Mouse (Mus musculus) kidney, postnatal 36 days (tissue): ENCODE measurements around the gene Fam208a.
A peak's percentile ranks its signal among the peaks of the same experiment; 100 is the strongest.

Source experiments
- DNase-seq, 2 experiments: peaks; one replicate each; pipeline ENCODE4 v3.0.0; 2021 to 2022; ENCODE audit warnings: mixed read lengths in 2 of 2

The Fam208a gene

DNA sequence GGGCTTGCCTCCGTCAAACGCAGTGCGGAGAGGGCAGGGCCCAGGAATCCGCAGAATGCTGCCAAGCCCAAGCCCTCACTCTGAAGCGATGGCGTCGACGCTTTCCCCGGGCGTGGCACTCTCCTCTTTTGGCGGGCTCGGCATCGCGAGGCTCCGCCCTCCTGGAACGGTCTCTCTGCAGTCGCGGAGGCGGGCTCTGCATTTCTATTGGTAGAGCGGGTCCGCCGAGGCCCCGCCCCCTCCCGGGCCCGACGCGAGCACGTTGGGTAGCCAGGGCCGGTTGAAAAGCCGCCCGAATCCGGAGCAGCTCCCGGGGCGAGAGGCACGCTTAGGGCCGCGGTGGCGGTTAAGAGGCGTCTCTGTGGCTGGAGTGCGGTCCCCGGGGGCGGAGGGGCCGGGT, at the start of gene Fam208a:
Fam208a (plus strand) TSS at position 262 of the 400 bp plus-strand sequence.
- peak; percentile 97 to 98 for DNase-seq

DNA sequence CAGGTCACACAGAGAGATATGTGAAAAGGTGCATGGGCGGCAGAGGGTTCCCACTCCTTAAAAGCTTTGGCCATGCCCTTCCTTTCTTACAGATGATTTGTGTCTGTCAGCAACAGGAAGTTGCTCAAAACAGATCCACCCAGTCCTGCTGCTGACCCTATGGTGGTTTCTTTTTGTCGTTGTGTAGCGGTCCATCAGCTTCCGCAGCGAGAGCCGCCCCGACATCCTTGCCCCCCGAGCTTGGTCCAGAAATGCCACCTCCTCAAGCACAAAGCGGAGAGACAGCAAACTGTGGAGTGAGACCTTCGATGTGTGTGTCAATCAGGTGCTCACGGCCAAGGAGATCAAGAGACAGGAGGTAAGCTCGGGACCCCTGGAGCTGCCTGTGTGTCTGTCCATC, 49.2 kb upstream of the Fam208a start:
- DNase-seq: peak; percentile 45 to 70

DNA sequence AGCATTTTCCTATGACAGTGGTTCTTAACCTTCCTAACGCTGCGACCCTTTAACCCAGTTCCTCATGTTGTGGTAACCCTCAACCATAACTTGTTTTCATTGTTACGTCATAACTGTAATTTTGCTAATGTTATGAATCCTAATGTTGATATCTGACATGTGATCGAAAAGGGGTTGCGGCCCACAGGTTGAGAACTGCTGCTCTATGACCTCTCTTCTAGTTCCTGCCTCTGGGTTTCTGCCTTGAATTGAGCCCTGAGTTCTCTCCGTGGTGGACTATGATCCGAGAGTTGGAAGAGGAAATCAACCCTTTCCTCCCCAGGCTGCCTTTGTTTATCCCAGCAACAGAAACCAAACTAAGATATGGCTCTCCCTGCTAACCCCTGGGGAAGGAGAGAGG, 47.2 kb upstream of the Fam208a start:
- DNase-seq: no peak

DNA sequence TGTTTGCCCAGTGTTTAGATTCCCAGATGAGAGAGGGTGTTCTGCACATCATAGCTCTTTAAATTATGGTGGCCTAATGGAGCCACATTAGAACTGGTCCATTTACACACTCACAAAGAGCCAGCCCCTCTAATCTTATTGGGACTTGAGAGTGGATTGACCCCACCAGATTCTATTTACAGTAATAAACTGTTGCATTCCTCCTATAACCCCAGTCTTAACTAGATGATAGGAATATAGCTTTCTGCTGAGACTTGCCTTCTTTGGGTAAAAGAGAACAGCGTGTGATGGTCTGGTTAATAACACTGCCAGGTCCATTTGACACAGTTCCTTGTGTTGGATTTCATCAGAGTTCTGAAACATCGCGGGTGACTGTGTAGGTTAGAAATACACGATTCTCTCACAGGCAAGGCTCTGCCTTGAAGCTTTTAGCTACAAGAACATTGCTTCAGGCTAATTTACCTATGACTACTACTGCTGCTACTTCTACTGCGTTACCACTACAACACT, 45.3 kb upstream of the Fam208a start:
- no peak for DNase-seq

DNA sequence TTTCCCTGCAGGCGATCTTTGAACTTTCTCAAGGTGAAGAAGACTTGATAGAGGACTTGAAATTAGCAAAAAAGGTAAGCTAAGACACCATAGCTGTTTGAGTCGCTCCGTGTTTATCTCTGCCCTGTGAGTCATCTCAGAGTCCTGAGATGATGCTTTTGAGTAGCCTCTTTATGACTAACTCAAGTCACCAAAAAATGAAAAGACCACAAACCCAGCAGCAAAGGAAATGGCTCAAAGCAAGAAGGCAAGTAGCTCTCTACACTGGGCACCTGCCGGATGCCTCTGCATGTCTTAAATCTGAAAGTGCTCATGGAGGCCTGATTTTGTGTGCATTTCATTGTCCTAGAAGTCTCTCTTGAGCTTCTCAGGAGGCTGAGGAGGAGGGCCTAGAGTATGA, 44.5 kb upstream of the Fam208a start:
- no peak for DNase-seq

DNA sequence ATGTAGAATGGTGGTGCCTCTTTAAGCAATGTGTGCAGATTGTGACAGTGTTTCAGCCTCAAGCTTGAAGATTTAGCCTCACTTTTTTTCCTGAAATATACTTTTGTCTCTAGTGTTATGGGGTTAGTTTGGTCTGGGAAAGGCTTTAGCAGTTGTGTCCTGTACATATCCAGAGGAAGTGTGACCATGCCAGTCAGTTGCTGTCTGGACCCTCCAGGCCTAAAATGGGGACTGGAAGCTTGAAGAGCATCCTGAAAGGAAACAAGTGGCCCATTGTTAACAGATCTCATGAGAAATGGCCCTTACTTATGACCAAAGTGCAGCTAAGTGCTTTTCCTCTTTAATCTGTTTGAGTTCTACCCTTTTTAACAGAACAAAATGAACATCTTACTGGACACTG, 40.0 kb upstream of the Fam208a start:
- peak in 1 of 2 experiments; percentile 40 for DNase-seq

DNA sequence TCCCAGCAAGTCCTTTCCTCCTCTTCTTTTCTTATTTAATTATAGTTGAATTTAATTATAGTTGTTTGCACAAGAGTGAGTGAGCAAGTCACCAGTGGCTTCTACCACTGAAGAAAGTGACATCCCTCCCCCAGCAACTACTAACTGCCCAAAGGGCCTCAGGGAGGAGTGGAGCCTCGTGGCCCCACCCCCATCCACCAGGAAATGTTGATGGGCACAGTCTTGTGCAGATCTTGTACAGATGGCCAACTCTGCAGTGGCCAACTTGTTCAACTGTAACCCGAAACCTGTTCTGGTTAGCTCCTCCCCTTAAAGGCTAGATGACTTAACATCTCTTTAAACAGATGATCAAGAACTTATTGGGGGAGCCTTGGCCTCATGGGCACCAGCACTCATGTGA, 38.9 kb upstream of the Fam208a start:
- no peak for DNase-seq

DNA sequence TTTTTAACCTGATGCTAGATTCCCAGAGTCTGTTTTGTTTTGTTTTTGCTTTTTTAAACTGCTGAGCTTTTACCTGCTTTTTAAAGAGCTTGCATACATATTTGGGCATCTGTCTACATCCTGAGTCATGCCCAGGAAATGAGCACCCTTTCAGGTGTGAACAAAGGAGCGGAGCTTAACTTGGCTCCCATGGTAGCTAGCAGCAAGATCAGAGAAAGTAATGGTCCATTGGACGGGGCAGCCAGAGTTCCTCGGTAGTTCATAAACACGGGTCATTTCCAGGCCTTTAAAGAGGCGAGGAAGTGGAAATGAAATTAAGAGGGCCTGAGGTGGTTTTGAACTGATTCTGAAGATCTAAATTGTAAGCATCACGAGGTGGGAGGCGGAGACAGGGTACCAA, 38.0 kb upstream of the Fam208a start:
- DNase-seq: no peak

DNA sequence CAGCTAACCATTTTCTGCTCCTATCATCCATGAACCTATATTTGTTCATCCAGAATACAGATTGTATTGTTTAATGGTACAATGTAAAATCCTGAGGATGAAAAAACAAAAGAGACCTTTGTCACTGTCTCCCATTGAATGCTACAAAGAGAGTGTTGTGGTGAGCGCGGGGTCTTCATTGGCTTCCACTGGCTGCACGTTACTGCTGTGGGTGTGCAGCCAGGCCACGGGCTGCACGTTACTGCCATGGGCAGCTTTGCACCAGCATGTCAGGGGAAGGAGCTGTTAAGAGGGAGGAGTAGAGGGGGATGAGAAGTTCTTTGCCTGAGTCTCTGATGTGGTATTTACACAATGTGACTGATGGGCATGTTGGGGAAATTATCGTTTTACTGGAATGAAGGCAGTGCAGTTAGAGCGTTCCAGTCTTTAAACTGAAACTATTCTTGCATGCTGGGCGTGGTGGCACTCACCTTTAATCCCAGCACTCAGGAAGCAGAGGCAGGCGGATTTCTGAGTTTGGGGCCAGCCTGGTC, 36.8 kb upstream of the Fam208a start:
- no peak for DNase-seq

DNA sequence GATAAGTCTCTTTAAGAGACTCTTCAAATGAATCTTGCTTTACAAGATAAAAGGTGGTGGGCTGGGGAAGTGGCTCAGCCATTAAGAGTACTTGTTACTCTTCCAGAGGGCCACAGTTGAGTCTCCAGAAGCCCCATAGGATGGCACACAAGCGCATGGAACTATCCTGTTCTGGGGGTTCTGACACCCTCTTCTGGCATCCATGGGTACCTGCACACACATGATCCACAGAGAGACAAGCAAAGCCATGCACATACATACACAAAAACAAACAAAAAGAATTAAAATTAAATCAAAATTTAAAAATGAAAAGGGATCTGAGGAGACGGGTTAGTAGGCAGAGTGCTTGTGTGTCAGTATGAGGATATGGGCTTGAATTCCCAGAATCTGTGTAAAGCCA, 36.0 kb upstream of the Fam208a start:
- DNase-seq: no peak

DNA sequence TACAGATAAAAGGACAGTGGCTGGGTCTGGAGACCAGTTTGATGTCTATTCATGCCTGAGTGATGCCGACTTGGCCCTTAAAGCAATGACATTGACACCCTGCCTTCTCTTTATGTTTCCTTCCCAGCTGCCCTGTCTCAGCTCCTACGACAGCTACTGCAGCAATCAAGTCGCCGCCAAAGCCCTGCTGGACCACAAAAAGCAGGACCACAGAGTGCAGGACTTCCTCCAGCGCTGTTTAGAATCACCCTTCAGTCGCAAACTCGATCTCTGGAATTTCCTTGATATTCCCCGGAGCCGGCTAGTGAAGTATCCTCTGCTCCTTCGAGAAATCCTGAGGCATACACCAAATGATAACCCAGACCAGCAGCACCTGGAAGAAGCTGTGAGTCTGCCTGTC, 34.8 kb upstream of the Fam208a start:
- no peak for DNase-seq

DNA sequence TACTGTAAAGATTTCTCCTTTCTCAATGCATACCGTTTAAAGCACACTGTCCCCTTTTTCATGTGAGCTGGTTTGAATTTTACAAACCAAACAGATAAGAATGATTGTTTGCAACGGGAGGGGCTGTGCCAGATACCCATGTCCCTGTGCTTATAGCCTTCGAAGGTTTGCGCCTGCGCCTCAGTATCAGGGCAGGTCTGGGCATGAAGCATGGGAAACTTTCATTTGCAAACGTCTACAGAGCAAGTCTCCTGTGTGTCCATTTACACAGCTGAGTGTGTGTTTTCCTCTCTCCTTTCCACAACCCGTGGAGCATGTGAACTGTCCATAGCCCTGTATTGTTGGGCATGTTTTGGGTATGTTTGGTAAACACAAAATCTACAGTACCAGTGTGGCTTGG, 32.2 kb upstream of the Fam208a start:
- no peak for DNase-seq

DNA sequence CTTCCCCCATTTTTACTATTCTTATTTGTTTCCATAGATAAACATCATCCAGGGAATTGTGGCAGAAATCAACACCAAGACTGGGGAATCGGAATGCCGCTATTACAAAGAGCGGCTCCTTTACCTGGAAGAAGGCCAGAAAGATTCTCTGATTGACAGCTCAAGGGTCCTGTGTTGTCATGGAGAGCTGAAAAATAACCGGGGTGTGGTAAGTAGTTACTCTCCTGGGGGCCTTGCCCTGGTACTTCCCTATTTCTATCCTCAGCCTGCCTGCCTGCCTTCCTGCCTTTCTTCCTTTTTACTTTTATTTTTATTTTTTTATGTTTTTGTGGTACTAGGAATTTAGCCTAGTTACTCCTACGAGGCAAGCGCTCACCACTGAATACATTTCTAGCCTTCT, 31.1 kb upstream of the Fam208a start:
- DNase-seq: no peak

DNA sequence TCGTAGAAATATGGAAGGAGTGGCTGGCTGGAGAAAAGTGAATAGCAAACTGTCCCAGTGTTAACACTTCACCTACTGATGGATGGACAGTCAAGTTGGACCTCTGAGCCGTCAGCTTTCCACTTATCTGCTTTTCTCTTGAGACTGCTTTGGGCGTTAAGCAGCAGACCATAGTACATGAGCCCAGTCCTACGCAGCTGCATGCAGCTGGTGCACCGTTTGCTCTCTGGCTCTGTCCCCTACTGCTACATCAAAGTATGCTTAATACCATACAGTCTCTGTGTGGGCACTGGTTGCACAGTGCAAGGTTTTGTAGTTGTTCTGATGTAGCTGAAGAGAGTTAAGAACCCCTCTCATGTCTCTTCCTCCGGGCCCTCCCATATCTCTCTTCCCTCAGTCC, 28.1 kb upstream of the Fam208a start:
- DNase-seq: no peak

DNA sequence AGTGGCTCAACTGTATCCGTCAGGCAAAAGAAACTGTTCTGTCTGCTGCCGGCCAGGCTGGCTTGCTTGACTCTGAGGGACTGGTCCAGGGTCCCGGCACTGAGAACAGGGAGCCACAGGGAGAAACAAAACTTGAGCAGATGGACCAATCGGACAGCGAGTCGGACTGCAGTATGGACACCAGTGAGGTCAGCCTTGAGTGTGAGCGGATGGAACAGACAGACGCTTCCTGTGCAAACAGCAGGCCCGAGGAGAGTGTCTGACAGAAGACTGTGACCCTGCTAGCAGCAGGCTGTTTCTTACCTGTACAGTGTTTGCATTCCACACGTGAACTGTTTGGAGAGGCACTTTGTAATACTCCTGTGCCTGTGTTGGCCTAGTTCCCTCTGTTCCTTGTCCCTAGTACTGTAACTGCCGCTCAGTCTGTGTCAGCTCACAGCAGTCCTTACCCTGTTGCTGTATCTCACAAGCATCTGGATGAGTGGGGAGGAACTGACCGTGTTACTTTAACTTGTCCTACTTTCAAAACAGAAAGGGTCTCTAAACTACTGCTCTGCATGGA, 26.8 kb upstream of the Fam208a start:
- DNase-seq: no peak

DNA sequence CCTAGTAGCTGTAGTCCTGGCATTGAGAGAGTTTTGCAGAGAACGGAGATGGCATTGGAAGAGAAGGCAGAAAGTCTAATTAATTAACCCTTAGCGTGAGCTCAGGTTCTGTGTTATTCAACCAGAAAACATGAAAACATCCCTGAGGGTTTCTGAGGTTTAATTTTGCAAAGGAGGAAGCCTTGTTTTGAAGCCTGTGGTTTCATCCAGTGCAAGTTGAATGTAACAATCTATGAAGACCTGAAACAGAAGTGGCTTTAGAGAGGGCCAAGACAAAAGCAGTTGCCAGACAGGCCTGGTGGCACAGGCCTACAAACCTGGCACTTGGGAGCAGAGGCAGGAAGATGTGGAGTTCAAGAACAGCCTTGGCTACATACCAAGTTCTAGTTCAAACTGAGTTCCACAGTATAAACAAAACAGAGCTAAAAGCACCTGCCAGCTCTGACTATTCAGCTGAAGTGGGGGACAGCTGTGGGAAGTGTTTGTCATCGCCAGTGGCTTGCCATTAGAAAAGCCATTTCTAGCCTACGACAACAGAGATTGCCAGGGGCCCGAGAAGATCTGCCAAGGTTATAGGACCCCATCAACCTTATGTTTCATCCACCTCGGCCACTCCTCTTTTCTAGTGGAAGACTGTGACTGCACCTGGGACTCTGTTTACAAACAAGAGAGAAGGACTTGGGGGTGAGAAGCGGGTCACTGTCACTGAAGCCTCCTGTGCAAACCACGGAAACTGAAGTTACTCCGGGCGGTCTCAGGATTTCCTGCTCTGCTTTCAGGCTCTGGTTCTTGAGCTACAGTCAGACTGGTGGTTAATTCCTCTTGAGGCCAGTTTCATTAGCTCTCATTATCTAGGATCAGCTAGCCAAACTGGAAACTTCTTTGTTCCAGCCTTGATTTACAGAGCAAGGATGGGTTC, 26.0 kb upstream of the Fam208a start:
- DNase-seq: peak in 1 of 2 experiments; percentile 26

DNA sequence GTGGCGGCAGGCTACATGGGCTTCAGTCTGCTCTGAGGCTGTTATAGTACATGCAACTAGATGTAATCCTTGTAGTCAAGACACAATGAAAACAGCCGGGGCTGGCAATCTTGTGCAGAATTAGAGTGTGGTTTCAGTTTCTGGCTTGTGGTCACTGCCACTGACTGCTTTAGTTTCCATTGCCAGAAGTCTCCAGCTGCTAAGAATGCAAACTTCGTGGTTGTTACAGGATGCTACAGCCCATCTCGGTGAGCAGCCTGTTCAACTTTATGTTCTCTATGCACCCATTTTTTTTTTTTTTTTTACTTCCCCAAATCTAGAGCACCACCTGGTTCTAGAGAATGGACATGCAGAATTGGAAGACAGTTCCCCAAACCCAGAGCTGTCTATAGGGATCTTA, 23.2 kb upstream of the Fam208a start:
- DNase-seq: peak in 1 of 2 experiments; percentile 35

DNA sequence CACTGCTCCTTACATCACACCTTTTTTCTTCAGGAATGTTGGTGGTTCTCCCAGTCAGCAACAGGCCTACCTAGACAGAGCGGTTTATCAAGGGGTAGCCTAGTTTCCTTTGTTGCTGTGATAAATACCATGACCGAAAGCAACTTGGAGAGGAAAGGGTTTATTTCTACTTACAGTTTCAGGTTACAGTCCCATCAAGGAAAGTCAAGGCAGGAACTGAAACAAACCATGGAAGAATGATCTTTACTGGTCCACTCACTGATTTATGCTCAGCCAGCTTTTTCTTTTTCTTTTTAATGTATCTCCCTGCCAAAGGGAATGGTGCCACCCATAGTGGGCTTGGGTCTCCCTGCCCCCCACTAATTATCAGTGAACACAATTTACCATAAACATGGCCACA, 22.7 kb upstream of the Fam208a start:
- no peak for DNase-seq

DNA sequence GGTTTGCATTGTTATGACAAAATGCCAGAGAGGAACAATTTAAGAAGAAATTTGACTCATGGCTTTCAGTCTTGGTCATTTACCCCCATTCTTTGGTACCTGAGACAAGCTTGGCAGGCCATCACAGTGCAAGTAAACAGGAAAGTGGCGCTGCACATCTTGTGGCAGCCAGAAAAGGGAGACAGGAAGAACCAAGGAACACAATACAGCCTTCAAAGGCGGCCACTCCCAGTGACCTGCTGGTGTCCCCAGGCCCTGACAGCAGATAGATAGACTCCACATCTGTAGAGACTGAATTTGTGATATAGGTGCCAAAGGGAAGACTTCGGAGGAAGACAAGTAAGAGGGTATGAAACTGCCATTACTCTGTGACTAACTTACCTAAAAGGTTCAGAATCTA, 20.4 kb upstream of the Fam208a start:
- DNase-seq: peak; percentile 45 to 61

DNA sequence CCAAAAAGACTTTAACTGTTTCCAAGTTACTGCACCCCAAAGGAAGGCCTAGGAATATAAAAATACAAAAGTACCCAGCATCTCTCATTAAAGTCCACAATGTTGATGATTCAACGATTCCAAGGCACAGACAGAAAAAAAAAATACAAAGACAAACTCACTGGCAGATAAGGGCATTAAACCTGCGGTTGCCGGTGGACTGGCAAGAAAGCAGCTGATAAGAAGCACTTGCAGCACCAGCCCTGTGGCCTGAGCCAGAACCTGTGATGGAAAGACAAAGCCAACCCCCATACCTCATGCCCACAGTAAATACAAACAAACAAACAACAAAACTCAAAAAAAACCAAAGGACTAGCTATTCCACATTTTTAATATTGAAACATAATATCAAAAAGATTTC, 19.0 kb upstream of the Fam208a start:
- DNase-seq: no peak

DNA sequence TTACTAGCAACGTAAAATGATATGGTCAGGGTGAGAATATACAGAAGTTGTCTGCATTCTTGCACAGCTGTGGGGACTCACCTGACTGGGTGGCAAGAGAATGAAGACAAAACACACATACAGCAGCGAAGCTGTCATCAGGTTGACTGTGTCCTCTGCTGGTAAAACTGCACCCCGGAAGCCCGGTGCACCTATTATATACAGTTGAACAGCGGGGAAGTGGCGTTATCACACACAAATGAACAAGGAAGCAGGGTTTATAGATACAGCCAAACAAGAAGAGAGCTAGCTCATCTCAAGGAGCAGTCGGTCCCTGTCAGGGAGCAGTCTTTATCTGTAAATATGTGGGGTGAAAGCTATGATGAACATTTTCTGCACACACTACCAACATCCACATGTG, 17.1 kb upstream of the Fam208a start:
- DNase-seq: no peak

DNA sequence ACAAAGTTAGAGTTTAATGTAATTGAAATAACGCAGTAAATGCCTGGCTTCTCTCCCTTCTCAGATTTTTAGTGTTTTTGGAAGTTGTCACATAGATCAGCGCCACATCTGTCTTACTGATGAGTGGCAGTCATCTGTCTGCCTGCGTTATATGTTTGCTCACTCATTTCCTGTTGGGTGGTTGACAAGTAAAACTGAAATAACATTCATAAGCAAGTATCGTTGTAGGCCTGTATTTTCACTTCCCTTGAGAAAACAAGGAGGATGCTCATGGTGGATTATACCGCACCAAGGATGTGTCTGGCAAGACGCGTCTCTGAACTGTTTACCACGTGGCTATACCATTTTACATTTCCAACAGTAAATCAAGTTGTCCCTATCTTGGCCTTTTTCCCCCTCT, 15.9 kb upstream of the Fam208a start:
- no peak for DNase-seq

DNA sequence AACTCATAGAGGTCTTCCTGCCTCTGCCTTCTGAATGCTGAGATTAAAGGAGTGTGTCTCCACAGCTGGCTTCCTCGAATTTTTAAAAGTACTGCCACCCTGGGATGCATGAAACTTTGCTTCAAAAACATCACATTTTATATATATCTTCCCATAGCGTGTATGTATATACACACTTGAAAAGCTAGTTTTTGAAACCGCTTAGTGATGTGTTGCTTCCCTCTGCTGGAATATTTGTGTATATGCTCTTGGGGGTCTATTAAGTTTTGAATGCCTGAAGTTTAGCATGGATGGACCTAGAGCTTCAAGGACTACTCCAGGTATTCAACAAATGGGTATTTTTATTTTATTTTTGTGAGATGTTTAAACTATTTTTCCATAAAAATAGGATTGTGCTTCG, 14.7 kb upstream of the Fam208a start:
- DNase-seq: no peak

DNA sequence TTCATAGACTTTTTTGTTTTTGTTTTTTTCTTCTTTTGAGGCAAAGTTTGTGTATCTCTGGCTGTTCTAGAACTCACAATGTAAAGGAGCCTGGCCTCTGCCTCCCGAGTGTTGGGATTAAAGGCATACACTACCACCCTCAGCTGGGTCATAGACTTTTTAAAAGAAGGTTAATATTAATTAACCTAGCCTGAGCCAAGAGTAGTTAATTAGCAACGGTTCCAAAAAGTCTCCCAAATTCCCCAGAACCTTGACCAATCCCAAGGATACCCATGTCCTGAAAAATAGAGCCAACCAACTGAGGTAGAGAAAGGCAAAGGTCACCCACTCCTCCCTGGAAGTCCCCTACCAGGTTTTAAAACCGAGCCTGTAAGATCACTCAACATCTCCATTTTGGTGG, 7.8 kb upstream of the Fam208a start:
- peak in 1 of 2 experiments; percentile 11 for DNase-seq
